7 mouse cellular contexts compared by ENCODE assay signal in the genomic region with DNA sequence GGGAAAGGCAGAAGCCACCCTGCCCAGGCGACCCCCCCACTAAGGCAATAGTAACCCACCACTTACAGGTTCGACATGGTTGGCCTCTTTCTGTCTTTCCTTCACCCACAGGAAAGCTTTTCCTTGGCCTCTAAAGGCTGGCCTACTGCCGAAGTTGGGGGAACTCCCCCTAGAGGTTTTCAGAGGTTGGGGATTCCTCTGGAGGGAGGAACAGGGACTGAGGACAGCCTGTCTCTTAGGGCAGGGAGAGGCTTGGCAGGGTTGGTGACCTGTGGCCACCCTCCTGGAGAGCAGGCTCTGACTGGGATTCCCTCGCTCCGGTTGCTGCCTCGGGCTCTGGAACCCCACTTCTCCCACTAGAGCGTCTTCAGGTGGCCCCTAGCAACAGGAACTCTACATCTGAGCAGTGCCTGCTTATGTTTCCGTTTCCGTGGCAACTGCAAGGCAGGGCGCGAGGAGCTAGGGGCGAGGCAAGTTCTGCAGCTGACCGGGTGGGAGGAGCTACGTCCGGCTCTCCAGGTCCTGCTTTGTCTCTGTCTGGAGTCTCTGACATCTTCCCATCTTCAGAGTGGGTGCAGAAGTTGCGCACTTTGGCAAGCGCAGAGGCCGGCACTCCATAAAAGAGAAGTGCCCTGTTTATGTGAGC. TPM values are rescaled to one million over a fixed set of nuclear protein-coding genes. Genes with fewer than 3 reads are reported as not detected.
A peak's percentile ranks its signal among the peaks of the same experiment; 100 is the strongest.
DNase-seq lines count a peak whose midpoint lies in the region; ATAC-seq and TF ChIP-seq lines count a peak whose summit lies in the region.

A gene (minus strand): TSS at position 303 of the 646 bp plus-strand sequence.

- peak; percentile 43 for TF ChIP-seq CTCF in stomach, postnatal 0 days (IDR thresholded peaks at IDR 0.05; ENCODE audit: low read depth)

- no peaks in the 10 kb centered on the region for H3K9me3 ChIP-seq in forebrain, embryonic 12.5 days
- 0 out of 2 replicates have a peak, but pooled peaks cover 3% of the 10 kb centered on the region for H3K9me3 ChIP-seq in heart, embryonic 14.5 days (ENCODE audit: control insufficient read depth, low read length)
- H3K9me3 ChIP-seq in kidney, embryonic 16.5 days (ENCODE audit: low read length), result no peaks in the 10 kb centered on the region
- no peaks in the 10 kb centered on the region for H3K9me3 ChIP-seq in limb, embryonic 14.5 days (ENCODE audit: control insufficient read depth, low read length)
- no peaks in the 10 kb centered on the region for H3K9me3 ChIP-seq in stomach, postnatal 0 days (ENCODE audit: control insufficient read depth, low read length)

- peak within 1 kb of the TSS; percentile 47 for H3K4me2 ChIP-seq in forebrain, embryonic 12.5 days
- peak within 1 kb of the TSS; percentile 59 for H3K4me2 ChIP-seq in heart, embryonic 14.5 days (ENCODE audit: low read length)
- H3K4me2 ChIP-seq in kidney, embryonic 16.5 days (replicated peaks; ENCODE audit: low read depth, low read length), result peak within 1 kb of the TSS; percentile 51
- H3K4me2 ChIP-seq in limb, embryonic 14.5 days (replicated peaks; ENCODE audit: low read depth, low read length, severe bottlenecking), result peak within 1 kb of the TSS; percentile 30
- peak within 1 kb of the TSS; percentile 39 for H3K4me2 ChIP-seq in stomach, postnatal 0 days (replicated peaks; ENCODE audit: low read depth)

- H3K4me3 ChIP-seq in forebrain, embryonic 12.5 days (replicated peaks), result peak within 1 kb of the TSS; percentile 11; the same call in 1 of the 2 replicates
- peak within 1 kb of the TSS; percentile 10 to 20 for H3K4me3 ChIP-seq in heart, embryonic 14.5 days (ENCODE audit: control insufficient read depth in 1 of 2, insufficient read depth in 1 of 2, low read depth in 1 of 2, low read length in 2 of 2)
- peak within 1 kb of the TSS; percentile 29 for H3K4me3 ChIP-seq in kidney, embryonic 16.5 days (ENCODE audit: low read length)
- no peak within 1 kb of the TSS; the same call in 1 of the 2 replicates for H3K4me3 ChIP-seq in limb, embryonic 14.5 days (replicated peaks; ENCODE audit: low read length)
- no peak within 1 kb of the TSS for H3K4me3 ChIP-seq in stomach, postnatal 0 days (ENCODE audit: low read depth, low read length)

- ATAC-seq in forebrain, embryonic 12.5 days (ENCODE audit: low FRiP score), result peak; percentile 96
- peak; percentile 78 for ATAC-seq in heart, embryonic 14.5 days (ENCODE audit: insufficient number of reproducible peaks, insufficient read depth, low FRiP score, low read depth)
- ATAC-seq in kidney, embryonic 16.5 days (ENCODE audit: low FRiP score, low TSS enrichment), result peak; percentile 95
- ATAC-seq in limb, embryonic 14.5 days (ENCODE audit: low FRiP score, low read depth), result peak; percentile 95
- ATAC-seq in stomach, postnatal 0 days (ENCODE audit: low FRiP score, low TSS enrichment), result peak; percentile 94

- no peak for TF ChIP-seq POLR2A in limb, embryonic 14.5 days (IDR thresholded peaks at IDR 0.05; ENCODE audit: borderline replicate concordance, extremely low read depth, insufficient read depth, insufficient read length)

- no peaks in the 10 kb centered on the region for H3K36me3 ChIP-seq in forebrain, embryonic 12.5 days (replicated peaks)
- H3K36me3 ChIP-seq in heart, embryonic 14.5 days (ENCODE audit: control insufficient read depth, insufficient read depth, low read length), result no peaks in the 10 kb centered on the region
- no peaks in the 10 kb centered on the region for H3K36me3 ChIP-seq in kidney, embryonic 16.5 days (ENCODE audit: insufficient read depth, low read length)
- H3K36me3 ChIP-seq in limb, embryonic 14.5 days (ENCODE audit: control insufficient read depth, insufficient read depth, low read length), result no peaks in the 10 kb centered on the region
- no peaks in the 10 kb centered on the region for H3K36me3 ChIP-seq in stomach, postnatal 0 days (ENCODE audit: control insufficient read depth, insufficient read depth, low read length)

- peaks cover 17% of the 10 kb centered on the region for H3K4me1 ChIP-seq in forebrain, embryonic 12.5 days
- H3K4me1 ChIP-seq in heart, embryonic 14.5 days (ENCODE audit: control insufficient read depth in 2 of 2, insufficient read depth in 2 of 2, low read length in 2 of 2), result peaks cover 19 to 20% of the 10 kb centered on the region in 2 experiments
- peaks cover 16% of the 10 kb centered on the region for H3K4me1 ChIP-seq in kidney, embryonic 16.5 days (ENCODE audit: insufficient read depth, low read length)
- H3K4me1 ChIP-seq in limb, embryonic 14.5 days (ENCODE audit: control insufficient read depth, insufficient read depth, low read length), result peaks cover 14% of the 10 kb centered on the region
- H3K4me1 ChIP-seq in stomach, postnatal 0 days (replicated peaks; ENCODE audit: control insufficient read depth, insufficient read depth), result peaks cover 4% of the 10 kb centered on the region; the same call in 1 of the 2 replicates

- no peak within 1 kb of the TSS; the same call in 1 of the 2 replicates for H3K9ac ChIP-seq in forebrain, embryonic 12.5 days
- H3K9ac ChIP-seq in heart, embryonic 14.5 days (ENCODE audit: low read length), result peak within 1 kb of the TSS; percentile 22; the same call in 1 of the 2 replicates
- 0 out of 2 replicates have a peak within 1 kb of the TSS, but pooled peaks have one; percentile 33 for H3K9ac ChIP-seq in kidney, embryonic 16.5 days (replicated peaks; ENCODE audit: low read length)
- peak within 1 kb of the TSS; percentile 0; the same call in 1 of the 2 replicates for H3K9ac ChIP-seq in limb, embryonic 14.5 days (ENCODE audit: low read depth, low read length, severe bottlenecking)
- H3K9ac ChIP-seq in stomach, postnatal 0 days (ENCODE audit: low read length), result no peak within 1 kb of the TSS

- 3% methylated on average over 18 of the region's 18 CpGs for WGBS in forebrain, embryonic 12.5 days
- WGBS in heart, embryonic 14.5 days, result 5% methylated on average over 18 of the region's 18 CpGs
- 4% methylated on average over 18 of the region's 18 CpGs for WGBS in kidney, embryonic 16.5 days
- 4% methylated on average over 18 of the region's 18 CpGs for WGBS in limb, embryonic 14.5 days
- WGBS in stomach, postnatal 0 days, result 3% methylated on average over 18 of the region's 18 CpGs

- peak; percentile 43 for DNase-seq in brain, embryonic 18.5 days (ENCODE audit: low read depth, low spot score)
- DNase-seq in limb, embryonic 14.5 days (ENCODE audit: low spot score), result peak; percentile 88
- DNase-seq in neural tube, embryonic 10.5 days (ENCODE audit: extremely low spot score, low spot score), result peak; percentile 82
- peak; percentile 83 for DNase-seq in stomach, postnatal 0 days (ENCODE audit: low spot score)

- peak within 1 kb of the TSS; percentile 43 for H3K27ac ChIP-seq in forebrain, embryonic 12.5 days
- no peak within 1 kb of the TSS for H3K27ac ChIP-seq in heart, embryonic 14.5 days (replicated peaks in 1 of 2; ENCODE audit: control insufficient read depth in 1 of 2, insufficient read depth in 1 of 2, low read depth in 2 of 2, low read length in 2 of 2)
- no peak within 1 kb of the TSS for H3K27ac ChIP-seq in kidney, embryonic 16.5 days (ENCODE audit: low read length)
- H3K27ac ChIP-seq in limb, embryonic 14.5 days (replicated peaks; ENCODE audit: low read depth, low read length), result peak within 1 kb of the TSS; percentile 49
- no peak within 1 kb of the TSS for H3K27ac ChIP-seq in stomach, postnatal 0 days (replicated peaks)

- H3K27me3 ChIP-seq in forebrain, embryonic 12.5 days, result no peaks in the 10 kb centered on the region
- peaks cover 29% of the 10 kb centered on the region for H3K27me3 ChIP-seq in heart, embryonic 14.5 days (ENCODE audit: control insufficient read depth, insufficient read depth, low read length)
- H3K27me3 ChIP-seq in kidney, embryonic 16.5 days (ENCODE audit: insufficient read depth, low read length), result no peaks in the 10 kb centered on the region
- no peaks in the 10 kb centered on the region for H3K27me3 ChIP-seq in limb, embryonic 14.5 days (ENCODE audit: control insufficient read depth, insufficient read depth, low read length)
- no peaks in the 10 kb centered on the region for H3K27me3 ChIP-seq in stomach, postnatal 0 days (ENCODE audit: control insufficient read depth, insufficient read depth, low read length)

- no peak for TF ChIP-seq EP300 in stomach, postnatal 0 days (optimal IDR thresholded peaks at IDR 0.05)

RNA-seq across cellular contexts. Expression of the gene that starts here (rescaled TPM):
- polyA plus RNA-seq in forebrain, embryonic 12.5 days (2016; fragmentation: Nextera tagmentation; extraction: Ambion mirVana), result 0.56 TPM in 1 of 2 replicates, not detected in the other
- not detected in 2 replicates for polyA plus RNA-seq in heart, embryonic 14.5 days (2014; fragmentation: Nextera tagmentation; extraction: Ambion mirVana)
- polyA plus RNA-seq in kidney, embryonic 16.5 days (2015; fragmentation: Nextera tagmentation; extraction: Ambion mirVana), result 0.34 and 0.39 TPM in 2 replicates
- polyA plus RNA-seq in limb, embryonic 14.5 days (2012; rRNA removed), result 0.10 and 0.14 TPM in 2 replicates
- polyA plus RNA-seq in limb, embryonic 14.5 days (2014; fragmentation: Nextera tagmentation; extraction: Ambion mirVana), result 0.23 and 0.54 TPM in 2 replicates
- 0.06 TPM in 1 of 2 replicates, not detected in the other for polyA plus RNA-seq in stomach, postnatal 0 days (2015; fragmentation: Nextera tagmentation; extraction: Ambion mirVana)

Comparison
In these comparisons a context has a peak if more than half of its experiments do, and no peak if none do; other contexts are left out.
1. Peak in ATAC-seq, H3K4me3 ChIP-seq, H3K27ac ChIP-seq and H3K4me2 ChIP-seq in forebrain, embryonic 12.5 days; RNA of the gene not detected or under 1 TPM.
2. Peak in ATAC-seq, H3K4me3 ChIP-seq, H3K9ac ChIP-seq and H3K4me2 ChIP-seq in heart, embryonic 14.5 days; RNA of the gene not detected or under 1 TPM.
3. Peak in ATAC-seq, H3K4me3 ChIP-seq, H3K9ac ChIP-seq and H3K4me2 ChIP-seq in kidney, embryonic 16.5 days; RNA of the gene not detected or under 1 TPM.
4. Peak in DNase-seq, ATAC-seq, H3K27ac ChIP-seq, H3K9ac ChIP-seq and H3K4me2 ChIP-seq in limb, embryonic 14.5 days; RNA of the gene not detected or under 1 TPM.
5. Peak in DNase-seq, ATAC-seq and H3K4me2 ChIP-seq in stomach, postnatal 0 days; RNA of the gene not detected or under 1 TPM.